15 mouse cellular contexts compared by ENCODE assay signal in the genomic region with DNA sequence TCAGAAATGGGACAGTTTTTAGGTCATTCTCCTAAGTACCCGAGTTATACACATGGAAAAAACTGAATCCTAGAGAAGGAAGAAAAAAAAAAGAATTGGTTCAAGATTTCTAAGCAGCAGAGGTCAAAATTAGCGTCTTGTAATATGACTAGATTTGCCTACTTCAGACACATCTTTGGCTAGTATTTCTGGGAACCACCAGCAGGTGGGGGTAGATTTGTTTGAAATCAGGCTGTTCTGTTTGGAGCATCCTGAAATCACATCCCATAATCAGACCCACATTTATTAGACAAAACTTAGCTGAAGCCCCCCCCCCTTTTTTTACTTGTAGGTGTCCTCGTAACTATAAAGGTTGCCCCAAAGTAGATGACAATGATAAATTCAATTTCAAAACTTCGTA. TPM values are rescaled to one million over a fixed set of nuclear protein-coding genes. Genes with fewer than 3 reads are reported as not detected.
DNase-seq lines count a peak whose midpoint lies in the region; ATAC-seq and TF ChIP-seq lines count a peak whose summit lies in the region.
"Had no signal": no experiment of that assay in that cellular context is flagged by ENCODE, and none has a peak within 500 bp of the region (broad histone marks: within the 10 kb centered on the region; RNA-seq: fewer than 3 reads in every experiment).

No protein-coding gene starts in this region.

- no peaks in the 10 kb centered on the region for H3K4me1 ChIP-seq in kidney, embryonic 15.5 days
- no peaks in the 10 kb centered on the region for H3K4me1 ChIP-seq in midbrain, postnatal 0 days (ENCODE audit: insufficient read depth, low read length)
- H3K4me1 ChIP-seq in midbrain, embryonic 11.5 days (ENCODE audit: control insufficient read depth, insufficient read depth, low read length): no peaks in the 10 kb centered on the region
- H3K4me1 ChIP-seq: megakaryocyte, embryonic 14.5 days had no signal

- no peak overlapping the region for H3K27ac ChIP-seq in kidney, embryonic 15.5 days
- no peak overlapping the region for H3K27ac ChIP-seq in midbrain, postnatal 0 days (ENCODE audit: low read depth, low read length)
- no peak overlapping the region for H3K27ac ChIP-seq in midbrain, embryonic 11.5 days (ENCODE audit: low read depth, low read length)

- no peak overlapping the region for H3K9ac ChIP-seq in kidney, embryonic 15.5 days
- H3K9ac ChIP-seq in midbrain, postnatal 0 days (replicated peaks; ENCODE audit: low read length, poor library complexity, severe bottlenecking): no peak overlapping the region
- H3K9ac ChIP-seq in midbrain, embryonic 11.5 days (ENCODE audit: low read length): no peak overlapping the region

- peak; percentile 46 for DNase-seq in cerebellum, postnatal 10 days
- DNase-seq in cerebellum, adult 11-12 months: no peak
- DNase-seq in kidney, adult 9 months: peak; percentile 15
- peak; percentile 5 for DNase-seq in midbrain, postnatal 0 days (ENCODE audit: low spot score)
- no peak for DNase-seq in midbrain, embryonic 11.5 days (ENCODE audit: low spot score, missing footprints)
- DNase-seq in right cerebral cortex, postnatal 25 days: peak; percentile 14
- DNase-seq in thymus, postnatal 14 days: no peak
- DNase-seq: adrenal gland, postnatal 25 days; heart, postnatal 36 days had no signal

- WGBS in kidney, embryonic 15.5 days: 60% methylated on average over 4 of the region's 4 CpGs
- WGBS in midbrain, postnatal 0 days: 70% methylated on average over 4 of the region's 4 CpGs
- WGBS in midbrain, embryonic 11.5 days: 61% methylated on average over 4 of the region's 4 CpGs

- TF ChIP-seq CTCF in midbrain, postnatal 0 days (IDR thresholded peaks at IDR 0.05): peak; percentile 63

- no peaks in the 10 kb centered on the region for H3K36me3 ChIP-seq in kidney, embryonic 15.5 days
- no peaks in the 10 kb centered on the region for H3K36me3 ChIP-seq in midbrain, postnatal 0 days (ENCODE audit: insufficient read depth, low read length)
- no peaks in the 10 kb centered on the region for H3K36me3 ChIP-seq in midbrain, embryonic 11.5 days (ENCODE audit: control insufficient read depth, insufficient read depth, low read length)

- ATAC-seq in kidney, embryonic 15.5 days (replicated peaks; ENCODE audit: low FRiP score): no peak
- ATAC-seq in midbrain, postnatal 0 days (ENCODE audit: low FRiP score): no peak
- no peak for ATAC-seq in midbrain, embryonic 11.5 days (ENCODE audit: low FRiP score)

- no peak overlapping the region for H3K4me3 ChIP-seq in kidney, embryonic 15.5 days (replicated peaks)
- H3K4me3 ChIP-seq in midbrain, postnatal 0 days (ENCODE audit: low read depth, low read length): no peak overlapping the region
- H3K4me3 ChIP-seq in midbrain, embryonic 11.5 days (ENCODE audit: low read depth, low read length): no peak overlapping the region
- H3K4me3 ChIP-seq: megakaryocyte, embryonic 14.5 days had no signal

- H3K4me2 ChIP-seq in kidney, embryonic 15.5 days: no peak overlapping the region
- no peak overlapping the region for H3K4me2 ChIP-seq in midbrain, postnatal 0 days (ENCODE audit: low read depth, low read length, poor library complexity, severe bottlenecking)
- H3K4me2 ChIP-seq in midbrain, embryonic 11.5 days: no peak overlapping the region

- H3K9me3 ChIP-seq in kidney, embryonic 15.5 days (replicated peaks): no peaks in the 10 kb centered on the region
- no peaks in the 10 kb centered on the region for H3K9me3 ChIP-seq in midbrain, postnatal 0 days (ENCODE audit: low read length)
- no peaks in the 10 kb centered on the region for H3K9me3 ChIP-seq in midbrain, embryonic 11.5 days (ENCODE audit: control insufficient read depth, low read length)
- H3K9me3 ChIP-seq: megakaryocyte, embryonic 14.5 days had no signal

- peaks cover 20% of the 10 kb centered on the region for H3K27me3 ChIP-seq in kidney, embryonic 15.5 days
- H3K27me3 ChIP-seq in midbrain, postnatal 0 days (ENCODE audit: insufficient read depth, low read length): no peaks in the 10 kb centered on the region
- no peaks in the 10 kb centered on the region for H3K27me3 ChIP-seq in midbrain, embryonic 11.5 days (ENCODE audit: control insufficient read depth, insufficient read depth, low read length)
- H3K27me3 ChIP-seq: megakaryocyte, embryonic 14.5 days had no signal

RNA-seq across cellular contexts. Expression of a gene that starts 35.6 kb away (rescaled TPM):
- 0.13 TPM in 1 of 2 replicates, not detected in the other for polyA plus RNA-seq in kidney, embryonic 15.5 days (2015; fragmentation: Nextera tagmentation; extraction: Ambion mirVana)
- total RNA-seq in midbrain, postnatal 0 days (2014; rRNA removed): not detected in 2 replicates
- polyA plus RNA-seq in midbrain, postnatal 0 days (2015; fragmentation: Nextera tagmentation; extraction: Ambion mirVana): not detected in 2 replicates
- polyA plus RNA-seq in midbrain, embryonic 11.5 days (2014; fragmentation: Nextera tagmentation; extraction: Ambion mirVana): not detected in 2 replicates
- total RNA-seq: adrenal gland, postnatal 25 days; heart, postnatal 36 days; neutrophil, adult 5-6 weeks had no signal
- polyA plus RNA-seq: C2C12; limb, embryonic 11.5 days; stomach, embryonic 14.5 days had no signal

Comparison
In these comparisons a context has a peak if more than half of its experiments do, and no peak if none do; other contexts are left out.
1. DNase-seq: peak in cerebellum, postnatal 10 days (2 of 2), kidney, adult 9 months (single experiment), midbrain, postnatal 0 days (single experiment) and right cerebral cortex, postnatal 25 days (single experiment); none in cerebellum, adult 11-12 months (single experiment), midbrain, embryonic 11.5 days (single experiment) and thymus, postnatal 14 days (single experiment).